Mouse (Mus musculus): ENCODE data around the gene Ctnnb1. TPM values are rescaled to one million over a fixed set of nuclear protein-coding genes. Genes with fewer than 3 reads are reported as not detected.
A peak's percentile ranks its signal among the peaks of the same experiment; 100 is the strongest.

Ctnnb1 gene
- polyA plus RNA-seq, 1 experiment from 2014 or later = 383 TPM

DNA sequence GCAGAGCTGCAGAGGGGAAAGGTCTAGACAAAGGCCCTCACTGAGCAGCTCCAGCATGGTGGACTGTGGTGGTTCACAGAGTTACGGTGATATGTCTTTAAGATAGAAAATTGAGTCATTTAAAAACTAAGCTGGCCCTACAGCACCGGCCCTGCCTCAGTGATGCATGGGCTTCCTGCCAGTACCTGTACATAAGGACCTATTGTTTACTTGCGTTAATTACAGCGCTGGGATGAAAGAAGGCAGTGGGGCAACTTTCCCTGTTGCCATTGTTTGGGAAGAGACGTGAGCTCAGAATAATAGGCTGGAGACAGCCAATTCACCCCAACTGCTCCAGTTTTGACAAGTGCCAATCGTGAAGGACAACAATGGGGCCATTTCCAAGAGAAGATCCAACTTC is 3.4 kb downstream of the Ctnnb1 start:
- Histone ChIP-seq H3K36me3 (ENCODE audit: insufficient read depth, low read length) (no peaks in the 10 kb centered on the region), H3K4me3 (ENCODE audit: low read depth, low read length) (no peak overlapping the region), H3K9ac (replicated peaks; ENCODE audit: low read depth) (no peak overlapping the region), H3K27me3 (replicated peaks; ENCODE audit: insufficient read depth, low read length) (no peaks in the 10 kb centered on the region), H3K27ac (ENCODE audit: low read length) (peak overlapping the region; percentile 98), H3K4me1 (ENCODE audit: insufficient read depth, low read depth, low read length) (peaks cover 4% of the 10 kb centered on the region), H3K9me3 (ENCODE audit: low read length) (no peaks in the 10 kb centered on the region), H3K4me2 (replicated peaks; ENCODE audit: low read depth, low read length) (no peak overlapping the region)
- no peak for ATAC-seq
- peak; percentile 45 for DNase-seq (ENCODE audit: low spot score)
- no peak for TF ChIP-seq CTCF (IDR thresholded peaks at IDR 0.05)
- no peak for TF ChIP-seq EP300 (IDR thresholded peaks at IDR 0.05)
- WGBS = 39% methylated on average over 6 of the region's 6 CpGs

DNA sequence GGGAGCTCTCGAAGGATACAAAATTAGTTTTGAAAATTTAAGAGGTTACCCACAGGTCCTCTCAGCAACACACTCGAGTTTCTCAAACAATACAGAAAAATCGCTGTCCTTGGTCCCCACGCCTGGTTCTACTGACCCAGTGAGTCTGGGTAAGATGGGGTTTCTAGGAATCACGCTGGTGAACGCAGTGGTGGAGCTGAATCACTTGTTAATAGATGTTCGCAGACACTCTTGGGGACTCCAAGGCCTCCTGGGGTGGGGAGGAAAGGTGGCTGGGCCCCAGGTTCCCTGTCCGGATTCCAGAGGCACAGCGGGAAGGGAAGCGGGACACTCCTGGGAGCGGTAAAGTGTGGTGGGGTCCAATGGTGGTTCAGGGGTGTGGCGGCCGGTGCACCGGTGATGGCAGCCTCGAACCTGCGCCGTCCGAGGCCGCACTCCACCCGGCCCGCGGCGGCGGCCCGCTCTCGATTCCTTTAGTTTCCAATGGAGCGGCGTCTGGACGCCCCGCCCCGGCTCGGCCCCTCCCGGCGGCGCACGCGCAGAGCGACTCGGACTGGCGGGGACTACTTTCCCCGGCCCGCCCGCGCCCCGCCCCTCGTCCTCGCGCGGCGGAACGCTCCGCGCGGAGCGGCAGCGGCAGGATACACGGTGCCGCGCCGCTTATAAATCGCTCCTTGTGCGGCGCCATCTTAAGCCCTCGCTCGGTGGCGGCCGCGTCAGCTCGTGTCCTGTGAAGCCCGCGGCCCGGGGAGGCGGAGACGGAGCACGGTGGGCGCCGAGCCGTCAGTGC is 4.0 kb downstream of the Ctnnb1 start:
- Histone ChIP-seq H3K4me3 (ENCODE audit: low read depth, low read length) (peak overlapping the region; percentile 87), H3K27me3 (replicated peaks; ENCODE audit: insufficient read depth, low read length) (no peaks in the 10 kb centered on the region), H3K36me3 (ENCODE audit: insufficient read depth, low read length) (no peaks in the 10 kb centered on the region), H3K4me2 (replicated peaks; ENCODE audit: low read depth, low read length) (peak overlapping the region; percentile 74), H3K9me3 (ENCODE audit: low read length) (no peaks in the 10 kb centered on the region), H3K9ac (replicated peaks; ENCODE audit: low read depth) (peak overlapping the region; percentile 90), H3K4me1 (ENCODE audit: insufficient read depth, low read depth, low read length) (peaks cover 10% of the 10 kb centered on the region), H3K27ac (ENCODE audit: low read length) (peak overlapping the region; percentile 98)
- peak; percentile 90 for ATAC-seq
- DNase-seq (ENCODE audit: low spot score) = peak; percentile 96
- TF ChIP-seq CTCF (IDR thresholded peaks at IDR 0.05) (no peak), EP300 (IDR thresholded peaks at IDR 0.05) (no peak)
- WGBS = 6% methylated on average over 63 of the region's 78 CpGs

DNA sequence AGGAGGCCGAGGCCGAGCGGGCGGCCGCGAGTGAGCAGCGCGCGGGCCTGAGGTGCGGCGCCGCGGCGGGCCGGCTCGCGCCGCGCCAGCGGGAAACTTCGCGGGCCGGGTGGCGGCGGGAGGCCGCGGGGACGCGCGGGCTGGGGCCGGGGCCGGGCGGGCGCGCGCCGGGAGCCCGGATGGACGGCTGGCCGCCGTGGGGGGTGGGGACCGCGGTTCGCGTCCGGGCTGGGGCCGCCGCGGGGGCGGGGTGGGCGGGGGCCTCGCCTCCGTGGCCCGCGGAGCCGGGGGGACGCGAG is 4.5 kb downstream of the Ctnnb1 start:
- Histone ChIP-seq H3K9me3 (ENCODE audit: low read length) (no peaks in the 10 kb centered on the region), H3K27me3 (replicated peaks; ENCODE audit: insufficient read depth, low read length) (no peaks in the 10 kb centered on the region), H3K4me2 (replicated peaks; ENCODE audit: low read depth, low read length) (peak overlapping the region; percentile 74), H3K4me1 (ENCODE audit: insufficient read depth, low read depth, low read length) (peaks cover 15% of the 10 kb centered on the region), H3K9ac (replicated peaks; ENCODE audit: low read depth) (peak overlapping the region; percentile 90), H3K4me3 (ENCODE audit: low read depth, low read length) (peak overlapping the region; percentile 87), H3K36me3 (ENCODE audit: insufficient read depth, low read length) (no peaks in the 10 kb centered on the region), H3K27ac (ENCODE audit: low read length) (peak overlapping the region; percentile 98)
- DNase-seq (ENCODE audit: low spot score) = no peak
- WGBS = 0% methylated on average over 11 of the region's 58 CpGs
- no peak for TF ChIP-seq EP300 (IDR thresholded peaks at IDR 0.05)
- no peak for TF ChIP-seq CTCF (IDR thresholded peaks at IDR 0.05)
- ATAC-seq = peak; percentile 72

DNA sequence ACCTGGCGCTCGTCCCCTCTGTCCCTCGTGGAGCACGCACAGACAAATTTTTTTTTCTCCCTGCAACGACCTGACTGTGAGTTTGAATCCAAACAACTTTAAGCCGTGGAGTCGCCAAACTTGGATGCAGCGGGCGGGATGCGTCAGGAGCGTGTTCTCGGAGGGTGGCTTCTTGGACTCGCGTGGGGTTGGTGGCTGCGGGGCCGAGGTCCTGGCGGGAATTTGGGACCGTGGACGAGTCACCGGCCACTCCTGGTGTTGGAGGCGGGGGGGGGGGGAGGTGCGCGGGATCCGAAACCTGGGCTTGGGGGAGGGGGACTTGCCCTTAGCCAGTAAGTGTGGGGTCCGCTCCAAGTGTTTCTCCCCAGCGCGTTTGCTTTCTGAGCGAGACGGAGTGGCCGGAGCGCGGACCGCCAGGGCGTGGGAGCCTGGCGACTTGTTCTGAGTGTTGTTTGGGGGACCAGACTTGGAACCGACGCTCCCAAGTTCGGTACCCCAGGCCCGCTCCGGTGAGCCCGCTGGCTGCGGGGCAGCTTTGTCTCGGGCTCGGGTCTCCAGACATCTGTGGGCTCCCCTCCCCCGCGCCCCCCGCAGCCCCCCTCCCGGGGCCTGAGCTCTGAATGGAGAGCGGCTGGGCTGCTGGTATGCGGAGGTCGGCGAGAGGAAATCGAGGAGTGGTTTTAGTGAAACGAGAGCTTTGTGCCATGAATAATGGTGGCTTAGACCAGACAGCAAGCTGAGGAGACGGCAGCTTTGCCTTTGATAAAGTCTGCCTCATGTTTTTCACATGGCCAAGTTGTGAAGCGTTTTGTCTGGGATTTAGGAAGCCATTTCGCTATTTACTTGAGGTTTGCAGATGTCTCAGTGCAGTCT is 5.1 kb downstream of the Ctnnb1 start:
- Histone ChIP-seq H3K36me3 (ENCODE audit: insufficient read depth, low read length) (no peaks in the 10 kb centered on the region), H3K27ac (ENCODE audit: low read length) (peak overlapping the region; percentile 98), H3K4me2 (replicated peaks; ENCODE audit: low read depth, low read length) (peak overlapping the region; percentile 74), H3K9me3 (ENCODE audit: low read length) (no peaks in the 10 kb centered on the region), H3K4me3 (ENCODE audit: low read depth, low read length) (peak overlapping the region; percentile 87), H3K4me1 (ENCODE audit: insufficient read depth, low read depth, low read length) (peaks cover 17% of the 10 kb centered on the region), H3K27me3 (replicated peaks; ENCODE audit: insufficient read depth, low read length) (no peaks in the 10 kb centered on the region), H3K9ac (replicated peaks; ENCODE audit: low read depth) (peak overlapping the region; percentile 90)
- TF ChIP-seq CTCF (IDR thresholded peaks at IDR 0.05) = no peak
- TF ChIP-seq EP300 (IDR thresholded peaks at IDR 0.05) = no peak
- ATAC-seq = peak; percentile 1; the same call in 1 of the 2 replicates
- peak; percentile 52 for DNase-seq (ENCODE audit: low spot score)
- WGBS = 2% methylated on average over 50 of the region's 57 CpGs

DNA sequence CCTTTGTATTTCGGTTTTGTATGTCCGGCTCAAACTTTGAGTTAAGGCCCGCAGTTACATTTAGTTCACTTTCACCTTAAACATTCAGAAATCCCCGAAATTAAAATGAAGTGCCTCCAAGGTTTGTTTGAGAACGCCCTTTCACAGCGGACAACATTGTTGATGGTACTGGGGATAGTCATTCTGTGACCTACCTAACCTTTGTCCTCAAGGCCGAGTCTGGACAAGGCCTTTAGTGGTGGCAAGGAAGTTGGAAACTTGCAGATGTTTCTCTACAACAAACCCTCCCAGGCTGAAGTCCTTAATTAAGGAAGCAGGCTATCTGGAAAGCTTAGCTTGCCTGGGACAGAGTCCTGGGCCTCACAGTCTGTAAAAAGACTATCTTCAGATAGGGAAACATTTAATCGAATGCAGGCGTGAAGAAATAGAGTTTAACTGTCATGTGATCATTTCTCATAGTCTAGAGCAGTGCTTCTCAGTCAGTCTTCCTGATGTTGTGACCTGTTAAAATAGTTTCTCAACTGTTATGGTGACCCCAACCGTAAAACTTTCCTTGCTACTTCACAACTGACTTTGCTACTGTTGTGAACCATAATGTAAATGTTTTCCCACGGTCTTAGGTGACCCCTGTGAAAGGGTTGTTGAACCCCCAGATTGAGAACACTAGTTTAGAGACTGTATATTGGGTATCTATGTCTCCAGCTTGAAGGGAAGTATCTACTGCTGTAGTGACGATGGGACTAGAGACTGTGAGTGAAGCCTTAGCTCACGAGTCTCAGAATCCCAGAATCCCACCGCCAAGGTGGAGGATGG is 6.0 kb downstream of the Ctnnb1 start:
- Histone ChIP-seq H3K4me2 (replicated peaks; ENCODE audit: low read depth, low read length) (peak overlapping the region; percentile 74), H3K27ac (ENCODE audit: low read length) (peak overlapping the region; percentile 98), H3K4me1 (ENCODE audit: insufficient read depth, low read depth, low read length) (peaks cover 24% of the 10 kb centered on the region), H3K9me3 (ENCODE audit: low read length) (no peaks in the 10 kb centered on the region), H3K4me3 (ENCODE audit: low read depth, low read length) (peak overlapping the region; percentile 87), H3K9ac (replicated peaks; ENCODE audit: low read depth) (peak overlapping the region; percentile 90), H3K27me3 (replicated peaks; ENCODE audit: insufficient read depth, low read length) (no peaks in the 10 kb centered on the region), H3K36me3 (ENCODE audit: insufficient read depth, low read length) (no peaks in the 10 kb centered on the region)
- WGBS = 2% methylated on average over 14 of the region's 14 CpGs
- DNase-seq (ENCODE audit: low spot score) (peak; percentile 19), ATAC-seq (no peak)
- no peak for TF ChIP-seq EP300 (IDR thresholded peaks at IDR 0.05)
- TF ChIP-seq CTCF (IDR thresholded peaks at IDR 0.05) = no peak

DNA sequence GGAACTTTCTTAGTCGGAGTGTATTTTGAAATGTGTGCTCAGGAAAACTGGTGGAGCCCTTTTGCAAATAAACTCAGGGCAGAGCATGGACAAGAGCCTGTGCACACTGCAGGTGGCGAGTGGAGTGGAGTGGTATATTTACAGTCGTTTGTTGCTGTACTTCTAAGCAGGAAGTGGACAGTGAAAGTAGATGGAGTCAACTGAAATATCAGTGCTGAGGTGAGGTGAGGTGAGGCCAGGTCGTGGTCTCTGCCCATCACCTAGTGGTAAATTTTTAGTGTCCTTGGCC is 6.6 kb downstream of the Ctnnb1 start:
- Histone ChIP-seq H3K27ac (ENCODE audit: low read length) (peak overlapping the region; percentile 98), H3K4me1 (ENCODE audit: insufficient read depth, low read depth, low read length) (peaks cover 24% of the 10 kb centered on the region), H3K9me3 (ENCODE audit: low read length) (no peaks in the 10 kb centered on the region), H3K27me3 (replicated peaks; ENCODE audit: insufficient read depth, low read length) (no peaks in the 10 kb centered on the region), H3K36me3 (ENCODE audit: insufficient read depth, low read length) (no peaks in the 10 kb centered on the region), H3K4me2 (replicated peaks; ENCODE audit: low read depth, low read length) (peak overlapping the region; percentile 74), H3K4me3 (ENCODE audit: low read depth, low read length) (peak overlapping the region; percentile 87), H3K9ac (replicated peaks; ENCODE audit: low read depth) (peak overlapping the region; percentile 90; the same call in 1 of the 2 replicates)
- TF ChIP-seq EP300 (IDR thresholded peaks at IDR 0.05) = no peak
- TF ChIP-seq CTCF (IDR thresholded peaks at IDR 0.05) = no peak
- DNase-seq (ENCODE audit: low spot score) (peak; percentile 63), ATAC-seq (no peak)
- 8% methylated on average over 4 of the region's 4 CpGs for WGBS
